Mouse (Mus musculus) gastrocnemius, adult 8-10 months (tissue): ENCODE measurements around the gene Celf3. TPM values are rescaled to one million over a fixed set of nuclear protein-coding genes. Genes with fewer than 3 reads are reported as not detected.

Experiments
- DNase-seq, 2 experiments: peaks; one replicate each; pipeline ENCODE4 v3.0.0; 2022; ENCODE audit warnings: low spot score in 2 of 2
- total RNA-seq, 4 experiments: library from RNA; stranded (reverse); gene quantifications; 2 replicates each; pipeline ENCODE4 v1.2.4; 2022

Celf3 gene
- total RNA-seq, 4 experiments from 2014 or later = not detected

GRCm38 (mm10) chr3:94479564-94479963, 1.5 kb downstream of the Celf3 start:
- DNase-seq = no peak

GRCm38 (mm10) chr3:94480291-94480884, 2.3 kb downstream of the Celf3 start, which contains the start of gene Riiad1:
Riiad1 (minus strand) TSS chr3:94480341.
- DNase-seq = no peak

DNA sequence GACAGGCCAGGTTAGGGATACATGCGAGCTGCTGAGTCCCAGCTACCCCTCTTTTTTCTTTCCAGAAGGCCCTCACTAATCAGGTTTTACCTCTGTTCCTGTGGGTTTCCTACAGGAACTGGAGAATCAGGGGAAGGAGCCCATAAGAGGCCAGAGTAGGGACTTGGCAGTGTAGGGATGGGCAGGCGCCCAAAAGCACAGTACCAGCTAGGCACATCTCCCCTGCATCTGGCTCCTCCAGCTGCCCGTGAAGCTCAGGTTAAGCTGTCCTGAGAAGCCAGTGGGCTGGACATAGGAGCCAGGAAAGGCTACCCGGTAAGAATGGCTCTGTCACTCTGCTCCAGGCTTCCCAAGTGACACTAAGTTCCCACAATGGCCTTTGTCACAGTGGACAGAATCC, 3.3 kb downstream of the Celf3 start:
- DNase-seq = peak; percentile 19 to 60

GRCm38 (mm10) chr3:94482764-94483385, 4.8 kb downstream of the Celf3 start:
- DNase-seq = peak in 1 of 2 experiments; percentile 34

GRCm38 (mm10) chr3:94483790-94484439, 5.8 kb downstream of the Celf3 start:
- DNase-seq = no peak

DNA sequence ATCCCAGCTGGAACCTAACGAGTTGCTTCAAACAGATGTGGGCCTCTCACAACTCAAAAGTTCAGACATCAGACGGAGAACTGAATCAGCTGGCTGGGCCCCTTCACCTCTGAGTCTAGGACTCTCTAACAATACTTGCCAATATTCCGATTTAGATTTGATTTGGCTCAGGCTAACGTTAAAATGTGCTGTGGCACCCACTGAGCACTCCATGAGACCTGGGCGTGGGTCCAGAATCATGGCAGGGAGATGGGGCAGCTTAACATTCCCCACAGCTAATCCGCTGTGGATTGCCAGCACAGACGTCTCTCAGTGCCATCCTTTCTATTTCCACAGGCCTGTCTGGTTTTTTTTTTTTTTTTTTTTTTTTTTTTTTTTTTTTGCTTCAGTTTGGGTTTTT, 7.8 kb downstream of the Celf3 start:
- no peak for DNase-seq

- DNase-seq = no peak
Observed at GRCm38 (mm10) chr3:94487581-94487980, 9.5 kb downstream of the Celf3 start.

- DNase-seq = no peak
Observed at GRCm38 (mm10) chr3:94497162-94497561, 19.1 kb downstream of the Celf3 start.

- DNase-seq = no peak
Observed at GRCm38 (mm10) chr3:94502243-94502642, 24.1 kb downstream of the Celf3 start.

GRCm38 (mm10) chr3:94506664-94507063, 28.6 kb downstream of the Celf3 start:
- DNase-seq = no peak

DNA sequence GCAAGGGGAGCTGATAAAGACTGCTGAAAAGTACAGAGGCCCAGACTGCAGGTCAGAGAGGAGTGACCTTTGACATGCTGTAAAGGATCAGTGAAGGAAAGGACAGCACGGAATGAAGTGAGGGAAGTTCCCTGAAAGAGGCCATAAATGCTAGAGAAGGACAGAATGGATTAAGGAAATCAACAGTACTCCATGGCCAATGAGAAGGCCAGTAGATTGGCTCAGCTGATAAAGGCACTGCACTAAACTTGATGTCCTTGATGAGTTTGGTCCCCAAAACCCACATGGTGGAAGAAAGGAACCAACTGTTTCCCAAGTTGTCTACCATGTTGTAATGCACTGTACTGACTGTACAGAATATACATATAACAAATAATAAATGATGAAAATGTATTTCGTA, 48.6 kb downstream of the Celf3 start:
- DNase-seq = no peak

- DNase-seq = no peak
Observed at GRCm38 (mm10) chr3:94533968-94534367, 55.9 kb downstream of the Celf3 start.

DNA sequence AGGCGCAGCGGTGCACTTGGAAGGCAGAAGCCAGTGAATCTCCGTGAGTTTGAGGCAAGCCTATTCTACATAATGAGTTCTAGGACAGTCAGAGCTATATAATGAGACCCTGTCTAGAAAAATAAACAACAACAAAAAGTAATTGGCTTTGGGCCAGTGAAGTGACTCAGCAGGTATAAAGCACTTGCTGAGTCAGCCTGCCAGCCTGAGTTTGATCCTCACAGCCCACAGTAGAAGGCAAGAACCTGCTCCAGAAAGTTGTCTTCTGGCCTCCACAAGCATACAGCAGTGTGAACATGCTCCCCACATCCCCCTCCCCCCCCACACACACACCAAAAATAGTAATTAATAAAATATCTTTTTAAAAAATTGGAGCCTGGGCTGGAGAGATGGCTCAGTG, 59.1 kb downstream of the Celf3 start:
- no peak for DNase-seq

Other genes with a start within 250 kb of the Celf3 start
- not detected for gene Gm4778, start 214.3 kb upstream of the Celf3 start, total RNA-seq
- 1 to 10 TPM; 5.5 to 7.3 (median 6.0) TPM for gene Them4, start 168.2 kb upstream of the Celf3 start, total RNA-seq
- gene Them5, start 136.2 kb upstream of the Celf3 start, total RNA-seq = not detected
- not detected for gene C2cd4d, start 115.9 kb upstream of the Celf3 start, total RNA-seq
- 100 to 1,000 TPM in 3 of 4 experiments, 10 to 100 TPM in 1; 97.2 to 109 (median 105) TPM for gene Rorc, start 105.5 kb upstream of the Celf3 start, total RNA-seq
- under 1 TPM; 0.29 to 0.40 (median 0.33) TPM for gene Lingo4, start 79.8 kb upstream of the Celf3 start, total RNA-seq
- gene Tdrkh, start 65.0 kb upstream of the Celf3 start, total RNA-seq = 1 to 10 TPM; 5.3 to 6.6 (median 6.1) TPM
- 10 to 100 TPM; 29.1 to 33.8 (median 32.0) TPM for gene Mrpl9, start 35.0 kb upstream of the Celf3 start, total RNA-seq
- not detected for gene Oaz3, start 34.4 kb upstream of the Celf3 start, total RNA-seq
- gene Riiad1, start 2.0 kb downstream of the Celf3 start, total RNA-seq = 10 to 100 TPM; 10.6 to 11.8 (median 11.3) TPM
- 10 to 100 TPM; 33.6 to 45.8 (median 36.6) TPM for gene Snx27, start 104.4 kb downstream of the Celf3 start, total RNA-seq
- gene Gm10972, start 164.8 kb downstream of the Celf3 start, total RNA-seq = not detected
- 1 to 10 TPM in 2 of 4 experiments, under 1 TPM in 2; 0.46 to 1.7 (median 1.0) TPM for gene Tuft1, start 180.6 kb downstream of the Celf3 start, total RNA-seq
- gene Selenbp2, start 215.3 kb downstream of the Celf3 start, total RNA-seq = 1 to 10 TPM in 3 of 4 experiments, not detected in 1; 1.8 to 4.0 (median 3.8) TPM